Mouse (Mus musculus) limb, embryonic 14.5 days (tissue): ENCODE results near the gene Spryd3. TPM values are rescaled to one million over a fixed set of nuclear protein-coding genes. Genes with fewer than 3 reads are reported as not detected.

ENCODE experiments used
- ATAC-seq: fragments of 200-750 bp; cut with Nextera tagmentation; 2 replicates; pipeline ENCODE4 v1.8.0; 2017; ENCODE audit warnings: low read depth, moderate number of reproducible peaks, moderate TSS enrichment; ENCODE audit not compliant: low FRiP score
- DNase-seq: peaks from one replicate; pipeline ENCODE4 v3.0.0-alpha.2; 2015; ENCODE audit warnings: low spot score
- H3K27ac ChIP-seq: fragments of 300-500 bp; sonication (generic); replicated peaks from 2 replicates; pipeline ENCODE4 v1.5.1; 2014; ENCODE audit warnings: low read depth, mild to moderate bottlenecking, low read length, moderate library complexity, mixed read lengths
- H3K27me3 ChIP-seq: fragments of 300-500 bp; sonication (generic); 2 replicates; pipeline ENCODE4 v1.6.1; 2014; ENCODE audit warnings: low read length, mixed read lengths; ENCODE audit not compliant: control insufficient read depth, insufficient read depth
- H3K36me3 ChIP-seq: fragments of 300-500 bp; sonication (generic); 2 replicates; pipeline ENCODE4 v1.6.1; 2014; ENCODE audit warnings: mild to moderate bottlenecking, low read length, moderate library complexity, mixed read lengths; ENCODE audit not compliant: control insufficient read depth, insufficient read depth
- H3K4me1 ChIP-seq: fragments of 300-500 bp; sonication (generic); 2 replicates; pipeline ENCODE4 v1.6.1; 2014; ENCODE audit warnings: antibody characterized with exemption, low read length, mixed read lengths; ENCODE audit not compliant: control insufficient read depth, insufficient read depth
- H3K4me2 ChIP-seq: fragments of 300-500 bp; sonication (generic); replicated peaks from 2 replicates; pipeline ENCODE4 v1.6.1; 2014; ENCODE audit warnings: low read depth, mild to moderate bottlenecking, low read length, moderate library complexity; ENCODE audit not compliant: severe bottlenecking
- H3K4me3 ChIP-seq: fragments of 300-500 bp; sonication (generic); replicated peaks from 2 replicates; pipeline ENCODE4 v1.5.1; 2014; ENCODE audit warnings: low read length
- H3K9ac ChIP-seq: fragments of 300-500 bp; sonication (generic); 2 replicates; pipeline ENCODE4 v1.6.1; 2014; ENCODE audit warnings: mild to moderate bottlenecking, low read depth, low read length, moderate library complexity; ENCODE audit not compliant: severe bottlenecking
- H3K9me3 ChIP-seq: fragments of 300-500 bp; sonication (generic); 2 replicates; pipeline ENCODE4 v1.6.1; 2016; ENCODE audit warnings: low read length; ENCODE audit not compliant: control insufficient read depth
- POLR2A ChIP-seq: fragments of 200-500 bp; IDR thresholded peaks from 2 replicates; pipeline ENCODE4 v1.8.0; 2012; ENCODE audit warnings: inconsistent platforms, mild to moderate bottlenecking, moderate library complexity, borderline replicate concordance; ENCODE audit not compliant: insufficient read depth, insufficient read length; ENCODE audit errors: extremely low read depth
- WGBS: fragments of 180-500 bp; shearing (Covaris S2); extraction: QIAGEN DNeasy Blood & Tissue Kit; methylation state at CpG from one replicate; pipeline ENCODE4 v1.1.7; 2014; 5-methylcytosine and 5-hydroxymethylcytosine counted together
- polyA plus RNA-seq, 2 experiments: library from polyadenylated mRNA; depleted of rRNA in 1 of 2; stranded (reverse) in 1 of 2; unstranded in 1 of 2; fragments of >200 nt; fragmentation: Nextera tagmentation in 1 of 2; extraction: Ambion mirVana in 1 of 2; gene quantifications; 2 replicates each; pipeline versions ENCODE4 v1.2.1 to v1.2.3; 2012 to 2014

The Spryd3 gene
- polyA plus RNA-seq, 2 experiments = 18.7 to 37.4 TPM

DNA sequence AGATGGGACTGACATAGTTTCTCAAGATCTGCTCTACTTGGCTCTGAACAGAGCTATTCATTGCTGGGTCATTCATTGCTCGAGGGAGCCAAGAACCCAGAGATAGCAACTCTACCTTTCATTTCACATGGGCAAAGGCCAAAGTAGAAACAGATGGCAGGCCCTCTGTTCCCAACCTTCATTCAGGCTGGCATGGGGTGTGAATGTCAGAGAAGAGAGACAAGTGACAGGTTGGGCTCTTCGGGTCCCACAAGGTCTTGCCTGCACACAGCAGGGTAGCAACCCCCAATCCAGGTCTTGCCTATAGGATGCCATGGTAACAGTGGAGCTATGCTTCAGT lies 16.2 kb downstream of the Spryd3 start:
- ATAC-seq = no peak
- H3K4me3 ChIP-seq = no peak overlapping the region
- TF ChIP-seq POLR2A = no peak

DNA sequence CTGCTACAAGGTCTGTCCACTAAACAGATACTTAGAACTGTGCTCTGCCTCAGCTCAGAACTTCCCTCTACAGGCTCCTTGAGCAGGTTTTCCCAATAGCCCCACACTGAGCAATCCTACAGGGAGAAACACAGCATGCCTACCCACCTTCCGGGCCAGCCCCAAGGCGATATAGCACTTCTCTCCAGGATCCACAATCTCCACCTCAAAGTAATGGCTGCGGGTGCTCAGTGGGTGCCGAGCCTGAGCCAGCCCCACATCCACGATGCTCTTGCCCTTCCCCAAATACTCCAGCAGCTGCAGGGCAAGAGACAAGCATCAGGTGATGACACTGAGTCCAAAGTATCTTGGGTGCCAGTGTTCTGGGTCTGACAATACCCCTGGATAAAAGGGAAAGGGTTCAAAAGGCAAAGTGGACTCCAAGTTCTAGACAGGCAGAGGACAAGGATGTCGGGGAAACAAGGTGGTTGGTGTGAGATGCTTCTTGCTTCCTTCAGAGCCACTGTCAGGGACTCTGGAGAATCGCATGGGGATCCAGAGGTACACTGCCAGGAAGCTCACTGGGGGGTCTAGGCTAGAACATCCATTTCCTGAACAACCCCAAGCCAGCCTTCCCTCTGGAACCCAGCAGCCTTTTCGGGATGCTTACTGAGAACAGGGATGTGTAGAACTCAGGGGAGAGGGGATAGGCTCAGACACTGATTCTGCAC lies 16.8 kb downstream of the Spryd3 start:
- peaks cover 85% of the 10 kb centered on the region for H3K36me3 ChIP-seq
- no peaks in the 10 kb centered on the region for H3K4me1 ChIP-seq
- TF ChIP-seq POLR2A = no peak
- 74% methylated on average over 8 of the region's 8 CpGs for WGBS
- DNase-seq (no peak), ATAC-seq (no peak)
- no peak overlapping the region for H3K9ac ChIP-seq
- no peaks in the 10 kb centered on the region for H3K27me3 ChIP-seq
- H3K27ac ChIP-seq = no peak overlapping the region
- no peak overlapping the region for H3K4me3 ChIP-seq
- no peak overlapping the region for H3K4me2 ChIP-seq
- H3K9me3 ChIP-seq = no peaks in the 10 kb centered on the region

More for the DNA sequence above, 16.2 kb downstream of the Spryd3 start:
- H3K4me2 ChIP-seq = no peak overlapping the region
- H3K9me3 ChIP-seq = no peaks in the 10 kb centered on the region
- no peak for DNase-seq
- no peaks in the 10 kb centered on the region for H3K4me1 ChIP-seq
- no peak overlapping the region for H3K9ac ChIP-seq
- no peak overlapping the region for H3K27ac ChIP-seq
- no peaks in the 10 kb centered on the region for H3K27me3 ChIP-seq
- 69% methylated on average over 2 of the region's 2 CpGs for WGBS
- H3K36me3 ChIP-seq = peaks cover 85% of the 10 kb centered on the region

DNA sequence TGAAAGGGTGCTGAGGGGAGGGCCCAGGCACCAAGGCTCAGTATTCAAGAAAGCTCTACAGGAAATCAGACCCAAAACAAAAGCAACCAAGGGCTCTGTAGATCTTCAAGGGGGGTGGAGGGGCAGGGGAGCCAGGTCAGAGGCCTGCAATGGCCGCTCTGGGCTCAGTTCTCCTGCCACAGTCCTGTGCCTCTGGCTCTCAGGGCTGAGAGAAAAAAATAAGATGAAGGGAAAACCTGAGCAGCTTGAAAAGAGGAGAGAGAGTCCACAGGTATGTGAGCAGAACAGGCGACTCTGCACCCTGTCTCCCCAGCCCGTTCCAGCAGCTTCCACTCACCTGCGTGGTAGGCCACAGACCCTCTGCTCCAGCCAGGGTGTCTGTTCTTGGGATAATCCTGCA lies 17.4 kb downstream of the Spryd3 start:
- Histone ChIP-seq H3K36me3 (peaks cover 91% of the 10 kb centered on the region), H3K4me3 (no peak overlapping the region), H3K27me3 (no peaks in the 10 kb centered on the region), H3K9ac (no peak overlapping the region), H3K4me2 (no peak overlapping the region), H3K27ac (no peak overlapping the region), H3K9me3 (no peaks in the 10 kb centered on the region), H3K4me1 (no peaks in the 10 kb centered on the region)
- WGBS = 96% methylated on average over 4 of the region's 4 CpGs
- no peak for DNase-seq
- TF ChIP-seq POLR2A = no peak
- ATAC-seq = no peak

DNA sequence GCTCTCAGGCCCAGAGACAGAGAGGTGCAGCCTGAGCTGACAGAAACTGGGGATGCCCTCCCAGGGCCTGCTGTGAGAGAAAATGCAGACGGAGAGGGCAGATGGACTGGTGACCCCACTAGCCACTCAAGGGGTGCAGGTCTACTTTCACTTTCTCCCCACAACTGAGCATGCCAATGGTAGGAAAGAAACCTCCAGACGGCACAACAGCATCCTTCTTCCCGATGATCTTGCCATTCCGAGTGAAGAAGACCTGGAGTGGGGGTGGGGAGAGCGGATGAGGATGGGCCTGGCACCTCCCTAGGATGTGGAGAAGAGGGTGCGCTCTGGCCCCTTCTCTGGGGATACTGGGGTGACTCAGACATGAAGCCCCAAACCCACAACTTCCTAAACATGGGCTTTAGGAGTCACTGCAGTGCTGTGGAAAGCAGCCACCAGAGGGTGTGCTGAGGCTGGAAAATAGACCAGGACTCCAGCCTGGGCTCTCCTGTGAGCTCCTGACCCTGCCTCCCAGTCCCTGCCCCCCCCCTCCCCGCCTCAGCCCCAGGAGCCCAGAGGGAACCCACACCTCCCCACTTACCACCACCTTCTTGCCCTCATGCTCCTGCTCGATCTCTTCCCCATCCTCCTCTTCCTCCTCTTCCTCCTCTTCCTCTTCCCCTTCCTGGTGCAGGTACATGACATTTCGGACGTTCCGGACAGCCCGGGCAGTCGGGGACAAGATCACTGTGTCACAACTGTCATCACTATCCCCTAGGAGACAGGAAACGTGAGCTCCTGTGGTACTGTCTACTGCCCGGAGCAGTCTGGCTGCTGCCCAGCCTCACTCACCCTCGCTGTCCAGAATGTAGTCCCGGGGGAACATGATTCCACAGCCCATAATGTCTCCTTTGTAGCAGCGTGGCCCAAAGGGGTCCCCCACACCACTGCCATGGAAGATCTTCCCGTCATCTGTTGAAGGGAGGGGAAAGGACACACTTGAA lies 18.3 kb downstream of the Spryd3 start:
- Histone ChIP-seq H3K9me3 (no peaks in the 10 kb centered on the region), H3K4me1 (no peaks in the 10 kb centered on the region), H3K36me3 (peaks cover 93% of the 10 kb centered on the region), H3K9ac (no peak overlapping the region; the same call in 1 of the 2 replicates), H3K27ac (no peak overlapping the region), H3K4me3 (no peak overlapping the region), H3K4me2 (no peak overlapping the region), H3K27me3 (no peaks in the 10 kb centered on the region)
- no peak for TF ChIP-seq POLR2A
- WGBS = 82% methylated on average over 19 of the region's 19 CpGs
- no peak for DNase-seq
- ATAC-seq = no peak

DNA sequence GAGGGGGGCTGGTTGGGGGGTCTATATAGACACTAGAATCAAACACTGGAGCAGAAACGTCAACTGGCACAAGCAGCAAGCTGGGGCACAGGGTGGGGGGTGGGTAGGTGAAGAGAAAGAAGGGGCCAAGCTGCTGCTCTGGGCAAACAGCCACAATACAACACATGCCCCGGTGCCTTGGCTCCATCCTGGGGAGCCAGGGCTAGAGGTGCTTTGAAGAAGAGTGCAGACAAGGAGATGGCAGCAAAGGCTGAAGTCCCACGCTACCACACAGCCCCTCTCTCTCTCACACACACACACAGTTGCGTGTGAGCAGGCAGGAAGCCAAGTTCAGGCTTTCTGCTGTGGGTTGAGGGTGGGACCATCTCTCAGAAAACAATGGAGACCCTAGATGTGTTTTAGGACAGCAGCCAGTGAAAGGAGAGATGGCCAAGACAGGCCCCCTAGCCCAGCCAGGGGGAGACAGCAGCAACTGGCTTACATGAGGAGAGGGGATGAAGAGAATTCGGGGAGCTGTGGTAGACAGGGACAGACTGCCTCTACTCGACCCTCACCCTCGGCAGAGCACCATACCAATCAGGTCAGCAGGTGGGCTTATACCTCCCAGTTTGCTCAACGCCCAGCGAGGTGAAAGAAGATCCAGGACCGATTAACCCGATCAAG lies 19.1 kb downstream of the Spryd3 start:
- Histone ChIP-seq H3K27ac (no peak overlapping the region), H3K4me1 (no peaks in the 10 kb centered on the region), H3K4me3 (no peak overlapping the region), H3K4me2 (no peak overlapping the region), H3K27me3 (no peaks in the 10 kb centered on the region), H3K9me3 (no peaks in the 10 kb centered on the region), H3K36me3 (peaks cover 96% of the 10 kb centered on the region), H3K9ac (no peak overlapping the region)
- ATAC-seq (no peak), DNase-seq (no peak)
- TF ChIP-seq POLR2A = no peak
- WGBS = 81% methylated on average over 11 of the region's 11 CpGs
